Mouse (Mus musculus): ENCODE results near the gene Lce1a2.

DNA sequence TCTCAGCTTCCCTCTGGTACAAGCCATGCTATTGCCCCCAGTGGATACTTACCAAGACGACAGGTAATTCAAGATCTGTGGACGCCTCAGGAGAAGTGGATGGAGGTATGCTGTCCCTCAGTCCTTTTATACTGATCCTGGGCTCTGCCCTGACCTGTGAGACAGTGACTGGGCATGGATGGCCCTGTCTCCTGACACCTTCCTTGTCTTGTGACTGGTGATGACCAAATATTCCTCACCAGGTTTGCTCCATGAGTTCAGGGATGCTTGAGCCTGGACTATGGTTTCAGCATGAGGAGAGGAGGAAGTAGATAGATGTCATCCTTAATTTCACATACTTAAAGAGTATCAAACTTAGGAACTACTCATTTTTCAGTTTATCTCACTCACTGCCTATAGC is 17.0 kb upstream of the Lce1a2 start, which contains the start of gene Lce1d:
- TF ChIP-seq TAL1 (IDR thresholded peaks at IDR 0.05; ENCODE audit: low read length) (no peak), GATA1 (IDR thresholded peaks at IDR 0.05; ENCODE audit: low read length) (no peak)
